Mouse (Mus musculus): Measurements from ENCODE around the gene Lgr4.
A peak's percentile ranks its signal among the peaks of the same experiment; 100 is the strongest.

The Lgr4 gene

GRCm38 (mm10) chr2:109922306-109922705 is 4.9 kb downstream of the Lgr4 start:
- DNase-seq: no peak

GRCm38 (mm10) chr2:109923031-109923430 is 5.6 kb downstream of the Lgr4 start:
- DNase-seq: no peak

DNA sequence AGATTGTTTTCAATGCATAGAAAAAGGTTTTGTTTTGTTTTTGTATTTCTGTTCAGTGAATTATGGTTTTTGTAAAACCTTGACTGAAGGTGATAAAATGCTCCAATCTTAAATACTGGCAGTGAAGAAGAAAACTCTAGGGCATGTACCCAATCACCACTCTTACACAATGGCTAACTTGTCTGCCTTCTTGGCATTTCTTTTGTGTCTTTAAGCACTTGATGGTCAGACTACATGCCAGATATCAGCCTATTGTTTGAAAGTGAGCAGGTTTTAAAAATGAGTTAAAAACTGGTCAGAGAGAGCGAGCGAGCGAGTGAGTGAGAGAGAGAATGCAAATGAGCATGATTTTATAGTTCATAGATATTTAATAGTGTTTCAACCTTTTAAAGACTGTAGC is 6.5 kb downstream of the Lgr4 start:
- DNase-seq: no peak

GRCm38 (mm10) chr2:109926984-109927383 is 9.5 kb downstream of the Lgr4 start:
- no peak for DNase-seq

- peak; percentile 47 for DNase-seq
Observed at GRCm38 (mm10) chr2:109927446-109927845, 10.0 kb downstream of the Lgr4 start.

DNA sequence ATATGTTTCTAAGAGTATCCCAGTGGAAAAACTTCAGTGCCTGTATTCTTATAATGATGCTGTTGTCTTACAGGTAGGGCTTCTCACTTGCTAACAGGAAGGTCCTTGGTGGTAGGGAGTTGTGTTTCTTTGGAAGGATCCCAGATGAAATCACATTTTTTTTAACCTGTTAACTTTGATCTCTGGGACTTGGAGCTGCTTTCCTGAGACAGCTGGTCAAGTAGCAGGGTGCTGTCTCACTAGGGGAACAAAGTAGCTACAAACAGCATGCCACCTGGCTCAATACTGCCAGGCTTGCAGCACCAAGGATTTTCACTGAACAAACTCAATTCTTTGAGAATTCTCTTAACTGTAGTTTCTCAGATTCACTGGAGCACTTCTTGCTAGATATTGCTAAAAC is 10.4 kb downstream of the Lgr4 start:
- DNase-seq: peak; percentile 85

DNA sequence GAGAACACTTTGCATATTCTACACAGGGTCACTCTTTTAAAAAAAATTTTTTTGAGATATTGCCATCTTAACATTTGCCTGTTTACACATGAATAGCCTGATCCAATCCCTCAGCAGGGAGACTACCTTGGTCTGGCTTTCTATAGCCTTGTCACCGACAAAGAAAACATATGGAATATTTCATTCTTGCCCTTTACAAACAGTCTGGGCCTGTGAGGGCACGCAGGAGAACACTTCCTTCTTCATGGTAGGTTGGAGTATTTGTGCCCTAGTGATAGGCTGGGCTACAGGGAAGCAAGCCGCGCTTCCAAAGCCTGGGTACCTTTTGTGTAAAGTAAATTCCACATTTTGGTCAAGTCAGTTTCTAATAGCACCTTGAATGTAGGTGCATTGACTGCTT is 11.3 kb downstream of the Lgr4 start:
- peak; percentile 84 for DNase-seq

DNA sequence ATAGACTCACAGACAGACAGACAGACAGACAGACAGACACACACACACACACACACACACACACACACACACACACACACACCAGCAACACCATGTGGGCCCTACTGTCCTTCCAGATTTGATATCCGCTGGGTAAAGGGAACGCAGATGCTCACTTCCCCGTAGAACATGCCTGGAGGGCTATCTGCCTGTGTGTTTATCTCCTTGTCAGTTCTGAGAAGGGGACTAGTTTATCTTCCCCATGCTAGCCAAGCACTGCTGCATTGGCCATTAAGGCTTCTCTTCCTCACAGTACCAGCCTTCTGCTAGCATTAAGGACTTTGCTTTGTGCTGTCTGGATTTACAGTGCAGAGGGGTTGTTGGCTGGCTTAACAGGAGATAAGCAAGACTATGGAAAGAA is 11.8 kb downstream of the Lgr4 start:
- DNase-seq: no peak

DNA sequence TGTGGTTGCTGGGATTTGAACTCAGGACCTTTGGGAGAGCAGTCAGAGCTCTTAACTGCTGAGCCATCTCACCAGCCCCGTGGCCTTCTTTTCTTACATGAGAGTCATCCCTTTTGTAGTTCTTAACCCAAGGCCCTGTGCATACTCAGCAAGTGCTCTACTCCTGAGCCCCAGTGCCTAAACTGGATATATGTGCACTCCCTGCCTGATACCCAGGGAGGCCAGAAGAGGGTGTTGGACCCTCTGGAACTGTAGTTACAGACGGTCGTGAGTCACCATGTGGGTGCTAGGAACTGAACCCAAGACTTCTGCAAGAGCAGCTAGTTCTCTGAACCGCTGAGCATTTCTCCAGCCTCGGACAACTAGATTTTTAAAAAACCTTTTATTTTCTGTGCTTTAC is 12.9 kb downstream of the Lgr4 start:
- DNase-seq: no peak

DNA sequence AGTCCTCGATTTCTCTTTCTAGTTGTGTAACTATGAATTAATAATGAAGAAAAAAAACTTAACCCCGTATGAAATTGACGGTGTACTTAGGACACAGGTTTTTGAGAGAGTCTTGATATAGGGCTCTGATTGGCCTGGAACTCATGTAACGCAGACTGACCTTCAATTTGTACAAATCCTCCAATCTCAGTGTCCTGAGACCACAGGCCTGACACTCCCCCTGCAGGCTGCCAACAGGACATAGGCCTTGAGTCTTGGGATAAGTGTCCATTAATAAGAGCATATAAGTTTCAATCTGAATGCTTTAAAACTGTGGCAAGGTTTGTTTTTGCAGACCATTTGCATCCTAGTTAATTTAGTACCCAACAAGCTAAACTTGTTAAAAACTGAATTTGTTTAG is 13.3 kb downstream of the Lgr4 start:
- no peak for DNase-seq

GRCm38 (mm10) chr2:109931978-109932780 is 14.7 kb downstream of the Lgr4 start:
- DNase-seq: no peak

GRCm38 (mm10) chr2:109933151-109933550 is 15.7 kb downstream of the Lgr4 start:
- DNase-seq: no peak

DNA sequence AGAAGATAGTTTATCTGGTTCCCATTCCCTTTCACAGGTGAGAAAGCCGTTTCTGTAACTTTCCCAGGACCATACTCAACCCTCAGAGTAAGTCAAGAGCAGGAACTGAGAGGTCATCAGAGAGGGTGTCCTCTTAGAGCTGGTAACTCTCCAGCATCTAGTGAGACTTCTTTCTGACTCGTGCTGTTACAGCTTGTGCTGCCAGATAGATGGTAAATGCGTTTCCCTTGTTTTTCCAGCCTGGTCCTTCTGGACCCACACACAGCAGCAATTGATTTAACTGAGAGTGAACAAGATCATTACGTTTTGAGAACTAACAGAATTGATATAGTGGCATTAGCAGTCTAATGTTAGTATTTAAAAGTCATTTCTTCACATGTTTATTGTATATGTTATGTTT is 16.6 kb downstream of the Lgr4 start:
- no peak for DNase-seq

DNA sequence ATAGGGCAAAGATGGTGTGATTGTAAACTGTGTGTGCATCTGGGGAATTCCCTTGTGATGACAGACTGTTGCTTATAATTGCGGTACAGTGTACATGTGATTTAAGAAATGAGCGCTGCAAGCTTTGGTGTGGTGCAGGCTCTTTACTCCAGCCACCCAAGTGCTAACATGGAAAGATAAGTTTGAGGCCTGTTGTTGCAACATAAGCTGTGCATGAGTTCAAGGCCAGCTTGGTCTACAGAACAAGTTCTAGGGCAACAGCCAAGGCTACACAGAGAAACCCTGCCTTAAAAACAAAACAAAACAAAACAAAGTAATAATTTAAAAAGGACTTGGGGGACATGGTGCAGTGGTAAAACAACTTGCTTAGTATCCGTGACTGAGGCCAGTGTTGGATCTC is 17.7 kb downstream of the Lgr4 start:
- no peak for DNase-seq

DNA sequence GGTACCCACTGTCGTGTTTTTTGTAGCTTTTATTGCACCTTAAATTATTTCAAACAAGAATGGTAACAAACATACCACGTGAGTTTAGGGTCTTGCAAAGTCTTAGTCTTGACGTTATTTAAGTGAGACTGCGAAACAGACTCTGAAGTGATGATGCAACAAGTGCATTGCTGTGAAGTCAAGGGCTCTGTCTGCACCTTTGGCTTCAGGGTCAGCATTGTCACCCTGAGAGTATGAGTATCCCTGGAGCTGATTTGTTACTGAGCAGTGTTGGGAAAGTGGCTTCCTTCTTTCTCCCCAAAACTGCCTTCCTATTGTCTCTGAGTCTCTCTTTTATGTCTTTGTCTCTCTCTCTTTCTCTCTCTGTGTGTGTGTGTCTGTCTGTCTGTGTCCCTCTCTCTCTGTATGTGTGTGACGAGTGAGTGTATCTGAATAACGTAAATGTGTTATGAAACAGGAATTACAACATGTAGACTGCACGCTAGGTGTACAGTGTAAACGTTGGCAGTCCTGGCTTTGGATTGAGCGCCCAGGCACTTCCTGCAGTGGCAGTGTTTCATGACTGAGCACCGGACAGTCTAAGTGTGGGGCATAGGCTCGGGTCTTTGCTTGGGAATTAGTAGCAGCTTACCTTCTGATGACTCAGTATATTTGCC is 18.4 kb downstream of the Lgr4 start:
- DNase-seq: no peak

DNA sequence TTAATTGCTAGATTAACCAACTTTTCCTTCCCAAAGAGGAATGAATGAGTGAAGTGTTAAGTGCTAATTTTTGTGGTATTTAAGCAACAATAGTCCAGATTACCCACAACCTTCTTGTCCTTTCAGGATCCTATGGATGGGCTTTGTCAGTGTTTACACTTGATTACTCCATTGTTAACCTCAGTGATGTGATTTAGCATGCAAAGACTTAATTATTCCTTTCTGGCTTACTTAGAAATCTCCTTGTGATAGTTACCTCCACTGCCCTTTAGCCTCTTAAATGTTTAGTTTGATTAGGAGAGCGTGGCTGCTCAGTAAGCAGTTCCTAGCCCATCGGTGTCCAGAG is 18.9 kb downstream of the Lgr4 start:
- DNase-seq: no peak

GRCm38 (mm10) chr2:109941973-109942444 is 24.6 kb downstream of the Lgr4 start:
- no peak for DNase-seq

GRCm38 (mm10) chr2:109942810-109943570 is 25.5 kb downstream of the Lgr4 start:
- no peak for DNase-seq

DNA sequence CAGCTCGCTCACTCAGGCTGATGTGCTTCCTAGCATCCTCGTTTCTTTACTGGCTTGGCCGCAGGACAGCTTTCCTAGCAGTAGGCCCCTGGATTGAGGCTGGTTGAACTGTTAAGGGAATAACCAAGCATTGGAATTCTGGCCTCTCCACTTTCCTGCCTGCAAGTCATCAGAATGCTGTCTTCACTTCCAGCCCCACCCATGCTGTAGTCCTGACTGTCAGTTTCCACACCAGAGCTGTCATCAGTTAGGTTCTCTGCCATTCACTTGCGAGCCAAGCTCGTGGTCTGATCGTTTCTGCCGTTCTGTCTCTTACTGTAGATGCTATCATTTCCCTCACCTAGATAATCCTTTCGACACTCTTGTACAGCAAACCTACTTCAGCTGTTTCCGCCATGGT is 27.5 kb downstream of the Lgr4 start:
- no peak for DNase-seq

DNA sequence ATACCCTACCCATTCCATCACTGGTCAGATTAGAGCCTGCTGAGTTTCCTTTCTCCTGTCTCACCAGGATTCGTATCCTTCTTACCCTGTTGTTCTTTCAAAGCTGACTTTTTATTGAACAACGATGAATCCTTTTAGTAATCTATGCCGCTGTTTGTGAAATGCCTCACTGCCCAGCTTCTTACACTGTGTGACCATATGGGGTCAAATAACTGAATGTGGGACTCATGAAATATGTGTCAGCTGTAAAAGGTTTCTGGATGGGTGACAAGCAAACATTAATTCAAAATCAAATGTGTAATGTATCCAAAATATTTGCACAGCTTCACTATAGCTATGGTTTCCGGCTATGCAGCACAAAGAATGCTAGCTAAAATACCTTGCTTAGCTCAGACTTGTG is 28.1 kb downstream of the Lgr4 start:
- no peak for DNase-seq

- DNase-seq: no peak
Observed at GRCm38 (mm10) chr2:109946426-109946825, 29.0 kb downstream of the Lgr4 start.

DNA sequence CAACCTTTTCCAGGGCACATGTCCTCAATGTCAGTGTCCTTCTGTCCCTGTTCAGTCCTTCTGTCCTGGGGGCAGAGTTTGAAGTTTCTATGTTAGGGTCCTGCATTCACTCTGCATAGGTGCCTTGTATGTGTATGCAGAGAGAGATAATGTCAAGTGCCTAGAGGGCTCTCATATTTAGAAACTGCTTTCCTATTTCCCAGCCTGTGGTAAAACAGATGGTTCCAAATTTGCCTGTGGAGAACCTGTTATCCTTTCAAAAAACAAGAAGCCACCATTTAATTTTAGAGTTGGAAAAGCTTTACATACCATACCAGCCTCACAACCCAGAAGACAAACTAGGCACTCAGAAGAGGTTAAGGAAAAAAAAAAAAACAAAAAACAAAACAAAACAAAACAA is 32.1 kb downstream of the Lgr4 start:
- peak; percentile 59 for DNase-seq

DNA sequence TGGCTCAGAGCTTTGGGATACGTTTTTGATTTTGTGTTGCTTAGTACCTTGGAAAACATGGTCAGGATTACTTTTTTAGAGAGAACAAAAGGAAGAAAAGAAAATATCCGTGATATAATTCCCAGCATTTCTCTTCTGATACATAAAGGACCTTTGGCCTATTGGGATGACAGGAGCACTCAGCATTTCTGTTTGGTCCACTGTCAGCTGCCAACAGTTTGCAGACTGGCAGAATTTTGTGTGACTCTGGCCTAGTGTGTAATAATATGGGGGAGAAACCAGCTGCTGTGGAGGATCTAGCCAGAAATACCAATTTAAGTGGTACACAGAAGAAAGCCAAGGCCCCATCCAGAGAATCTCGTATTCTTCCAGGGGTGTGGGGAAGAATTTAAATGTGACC is 32.9 kb downstream of the Lgr4 start:
- DNase-seq: no peak

GRCm38 (mm10) chr2:109951050-109951449 is 33.6 kb downstream of the Lgr4 start:
- DNase-seq: no peak
